Mouse (Mus musculus) ES-Bruce4 (cell line): ENCODE data around the gene Neb.

Experiments
- CTCF ChIP-seq: IDR thresholded peaks from one replicate; pipeline ENCODE4 v1.8.1; 2011; ENCODE audit warnings: low read depth, low read length
- EP300 ChIP-seq: IDR thresholded peaks from 2 replicates; pipeline ENCODE4 v1.6.1; 2011; ENCODE audit warnings: low read depth, low read length; ENCODE audit not compliant: insufficient read depth
- POLR2A ChIP-seq: IDR thresholded peaks from one replicate; pipeline ENCODE4 v1.8.1; 2011; ENCODE audit warnings: low read length; ENCODE audit not compliant: insufficient read depth

DNA sequence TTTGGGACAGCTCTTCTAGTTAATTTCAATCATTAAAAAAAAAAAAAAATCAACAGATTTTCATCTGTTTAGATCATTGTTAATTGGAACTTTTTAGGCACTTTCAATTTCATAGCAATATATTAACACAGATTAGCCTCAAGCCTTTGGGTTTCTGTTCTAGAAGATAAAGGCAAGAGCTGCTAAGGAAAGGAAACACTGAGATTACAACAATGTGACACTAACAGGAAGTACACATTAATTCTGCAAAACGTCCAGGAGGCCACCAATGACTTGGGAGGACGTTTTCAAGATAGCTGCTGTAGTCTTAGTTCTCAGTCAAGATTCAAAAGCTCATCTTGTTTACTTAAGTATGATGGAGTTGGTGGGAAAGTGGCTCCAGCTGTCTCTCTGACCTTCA, 44.7 kb downstream of the Neb start:
- TF ChIP-seq CTCF (no peak), POLR2A (no peak), EP300 (no peak)
